Mouse (Mus musculus) spleen, postnatal 4 days (tissue): ENCODE measurements around the gene Aagab.

ENCODE experiments used
- DNase-seq, 2 experiments: peaks; one replicate each; pipeline ENCODE4 v3.0.0; 2022; ENCODE audit warnings: low spot score in 2 of 2

Gene Aagab

DNA sequence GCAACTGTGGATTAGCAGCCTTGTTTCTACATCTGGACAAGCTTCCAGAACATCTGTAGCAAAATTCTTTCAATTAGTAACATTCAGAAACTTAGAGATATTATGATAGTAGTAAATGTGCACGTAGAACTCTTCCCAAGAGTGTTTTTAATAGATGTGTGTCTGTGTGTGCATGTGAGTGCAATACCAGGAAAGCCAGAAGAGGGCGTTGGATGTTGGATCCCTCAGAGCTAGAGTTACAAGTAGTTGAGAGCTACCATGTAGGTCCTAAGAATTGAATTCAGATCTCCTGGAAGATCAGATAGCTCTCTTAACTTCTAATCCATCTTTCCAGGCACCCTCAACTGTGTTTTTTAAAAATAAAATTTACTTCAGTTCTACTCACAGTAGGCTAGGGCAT is 4.1 kb downstream of the Aagab start:
- no peak for DNase-seq

DNA sequence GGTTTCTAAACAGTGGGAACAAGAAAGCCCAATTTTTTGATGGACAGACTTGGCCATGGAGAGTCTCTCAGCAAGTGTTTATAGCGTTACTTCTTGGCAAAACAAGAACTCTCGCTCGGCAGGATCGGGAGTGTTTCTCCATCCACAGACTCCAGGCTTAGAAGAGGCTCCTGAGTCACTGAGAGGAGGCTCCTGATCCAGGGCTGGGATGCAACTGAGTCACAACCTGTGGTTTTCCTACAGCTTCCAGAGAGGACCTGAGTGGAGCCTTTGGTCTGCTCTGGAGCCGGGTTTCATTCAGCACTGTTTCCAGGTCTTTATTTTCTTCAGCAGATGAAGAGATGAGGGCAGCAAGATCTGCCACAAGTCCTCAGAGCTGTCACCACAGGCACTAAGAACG is 5.5 kb downstream of the Aagab start:
- DNase-seq, result no peak

DNA sequence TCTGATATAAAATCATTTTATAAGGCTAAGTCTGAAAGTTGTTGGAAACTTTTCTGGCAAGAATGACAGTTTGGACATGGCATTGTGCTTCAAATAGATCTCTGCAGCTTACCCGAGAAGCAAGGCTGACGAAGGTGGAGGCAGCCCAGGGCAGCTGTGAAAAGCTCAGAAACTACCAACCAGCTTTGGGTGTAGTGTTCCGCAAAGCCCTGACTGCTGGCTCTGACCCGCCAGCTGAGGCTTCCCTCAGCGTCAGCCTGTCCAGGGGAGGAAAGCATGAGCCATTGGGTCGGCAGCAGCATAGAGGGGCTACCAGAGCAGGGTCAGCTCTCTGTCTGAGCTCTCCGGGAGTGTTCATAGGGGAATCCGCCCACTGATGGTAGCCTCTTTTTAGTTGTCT is 6.8 kb downstream of the Aagab start:
- no peak for DNase-seq

DNA sequence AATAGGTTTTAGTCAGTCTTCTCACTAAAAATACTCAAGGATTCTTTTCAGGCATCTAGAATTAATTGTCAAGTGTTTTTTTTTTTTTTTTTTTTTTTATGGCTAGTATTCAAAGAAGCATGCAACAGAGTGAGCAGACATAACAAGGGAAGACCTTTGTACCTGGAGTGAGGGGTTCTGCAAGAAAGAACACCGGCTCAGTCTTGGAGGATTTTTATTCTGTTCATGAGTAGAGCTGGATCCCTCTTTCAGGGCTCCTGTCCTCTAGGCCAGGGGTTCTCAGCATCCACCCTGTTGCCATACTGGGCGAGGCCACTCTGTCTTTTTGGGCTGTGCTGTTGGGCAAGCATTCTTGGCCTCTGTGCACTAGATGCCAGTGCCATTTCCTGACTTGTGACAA is 7.3 kb downstream of the Aagab start:
- no peak for DNase-seq

DNA sequence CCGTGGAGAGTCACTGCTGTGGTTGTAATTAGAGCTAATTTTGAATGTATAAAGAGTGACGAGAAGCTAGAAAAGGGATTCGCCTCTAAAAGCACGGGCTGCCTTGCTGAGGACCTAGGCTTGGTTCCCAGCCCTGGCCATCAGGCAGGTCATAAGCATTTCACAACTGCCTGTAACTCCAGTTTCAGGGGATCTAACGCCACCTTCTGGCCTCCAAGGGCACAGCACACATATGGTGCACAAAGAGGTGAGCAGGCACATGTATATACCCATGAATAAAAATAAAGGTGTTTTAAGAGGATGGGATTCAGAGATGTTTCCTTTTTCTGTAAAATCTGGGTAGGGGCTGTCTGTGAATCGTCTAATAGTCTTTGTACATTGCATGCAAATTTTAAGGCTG is 7.8 kb downstream of the Aagab start:
- DNase-seq, result no peak

DNA sequence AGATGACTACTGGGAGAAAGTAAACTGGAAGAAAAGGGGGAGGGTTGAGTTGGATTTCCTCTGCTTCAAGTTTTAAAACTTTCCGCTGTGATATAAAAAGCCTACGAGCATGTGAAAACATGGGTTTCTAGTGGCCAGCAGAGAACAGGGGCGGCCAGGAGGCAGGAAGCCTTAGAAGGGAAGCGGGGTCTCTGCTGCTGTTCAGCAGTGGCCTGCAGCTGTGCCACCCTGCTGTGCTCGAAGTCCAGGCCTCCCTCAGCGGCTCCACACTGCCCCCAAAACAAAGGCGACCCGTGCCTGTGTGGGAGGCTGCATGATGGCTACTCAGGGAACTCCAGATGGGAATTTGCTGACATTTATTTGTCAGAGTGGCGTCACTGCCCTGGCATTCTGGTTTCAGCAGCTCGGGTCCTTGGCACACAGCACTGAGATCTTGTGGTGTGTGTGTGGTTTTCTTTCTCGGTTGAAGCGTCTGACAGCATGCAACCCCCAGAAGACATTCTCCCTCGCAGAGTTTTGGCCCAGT is 8.4 kb downstream of the Aagab start:
- DNase-seq, result no peak

DNA sequence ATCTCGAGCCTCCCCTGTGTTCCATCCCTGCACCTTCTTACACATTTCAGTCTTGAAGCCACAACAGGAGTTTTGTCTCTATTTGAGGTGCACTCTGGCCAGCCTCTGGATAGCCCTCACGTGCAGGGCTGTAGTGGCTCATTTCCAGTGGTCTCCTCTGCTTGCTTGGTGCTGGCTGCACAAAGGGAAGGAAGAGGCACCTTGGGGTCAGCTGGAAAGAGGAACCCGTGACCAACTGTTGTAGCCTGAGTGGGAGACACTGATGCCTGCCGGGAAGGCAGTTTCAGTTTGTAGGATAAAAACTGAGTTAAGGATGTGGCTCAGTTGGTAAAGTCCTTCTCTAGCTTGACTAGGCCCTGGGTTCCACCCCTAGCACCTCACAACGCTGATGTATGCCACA is 9.5 kb downstream of the Aagab start:
- DNase-seq, result no peak

DNA sequence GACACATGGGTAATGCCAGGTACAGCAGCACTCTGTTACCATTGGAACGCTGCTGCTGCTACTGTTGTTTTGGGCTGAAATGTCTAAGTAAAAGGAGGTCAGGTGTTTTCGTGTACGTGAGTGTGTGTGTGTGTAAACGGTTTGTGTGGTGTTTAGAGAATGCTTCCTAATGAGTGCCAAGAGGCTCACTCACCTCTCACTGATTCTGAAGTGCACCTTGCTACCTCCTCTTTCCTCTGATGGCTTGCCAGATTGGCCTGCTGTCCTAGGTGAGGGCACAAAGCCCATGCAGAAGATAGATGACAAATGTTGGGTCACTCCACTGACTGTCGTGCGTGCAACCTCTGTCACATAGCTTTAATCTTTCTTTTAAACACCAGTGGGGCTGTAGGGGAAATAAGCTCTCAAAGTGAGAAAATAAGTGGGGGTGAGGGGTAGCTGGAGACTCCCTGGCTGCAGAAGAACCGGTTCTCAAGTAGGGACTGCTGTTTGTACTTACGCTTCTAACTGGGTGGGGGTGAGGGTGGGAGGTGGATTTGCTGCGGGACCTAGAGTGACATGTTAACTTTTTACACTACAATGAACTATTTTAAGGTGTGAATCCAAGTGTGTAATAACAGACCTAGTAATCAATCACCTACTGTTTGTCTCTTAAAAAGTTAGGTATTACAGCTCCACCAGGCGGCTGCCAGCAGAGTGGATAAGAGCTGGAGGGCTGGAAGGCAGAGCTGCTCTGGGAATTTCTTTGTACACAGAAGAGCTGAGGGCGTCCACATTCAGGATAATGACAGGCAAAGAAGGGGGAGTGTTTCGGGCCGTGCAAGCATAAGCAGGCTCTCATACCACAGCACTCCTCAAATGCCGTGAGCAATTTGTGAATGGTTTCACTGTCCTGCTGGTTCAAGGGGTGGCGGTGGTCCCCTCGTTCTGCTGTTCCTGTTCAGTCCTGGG is 10.4 kb downstream of the Aagab start:
- no peak for DNase-seq

DNA sequence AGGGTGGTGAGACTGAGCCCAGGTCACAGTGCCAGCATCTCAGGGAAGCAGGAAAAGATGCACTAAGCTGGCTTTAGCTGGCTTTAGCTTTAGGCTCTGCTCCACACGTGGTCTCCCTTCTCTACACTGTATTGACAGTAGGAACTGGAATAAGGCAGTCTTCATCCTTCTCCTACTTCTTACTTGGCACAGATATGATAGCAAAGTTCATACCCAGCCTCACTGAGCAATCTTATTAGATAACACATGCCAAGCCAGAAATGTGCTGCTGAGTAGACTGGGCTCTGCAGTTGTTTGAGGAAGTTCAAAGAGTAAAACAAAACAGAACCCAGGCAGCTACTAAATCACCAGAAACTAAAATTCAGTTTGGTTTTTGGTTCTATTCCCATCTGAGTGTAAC is 11.1 kb downstream of the Aagab start:
- no peak for DNase-seq

DNA sequence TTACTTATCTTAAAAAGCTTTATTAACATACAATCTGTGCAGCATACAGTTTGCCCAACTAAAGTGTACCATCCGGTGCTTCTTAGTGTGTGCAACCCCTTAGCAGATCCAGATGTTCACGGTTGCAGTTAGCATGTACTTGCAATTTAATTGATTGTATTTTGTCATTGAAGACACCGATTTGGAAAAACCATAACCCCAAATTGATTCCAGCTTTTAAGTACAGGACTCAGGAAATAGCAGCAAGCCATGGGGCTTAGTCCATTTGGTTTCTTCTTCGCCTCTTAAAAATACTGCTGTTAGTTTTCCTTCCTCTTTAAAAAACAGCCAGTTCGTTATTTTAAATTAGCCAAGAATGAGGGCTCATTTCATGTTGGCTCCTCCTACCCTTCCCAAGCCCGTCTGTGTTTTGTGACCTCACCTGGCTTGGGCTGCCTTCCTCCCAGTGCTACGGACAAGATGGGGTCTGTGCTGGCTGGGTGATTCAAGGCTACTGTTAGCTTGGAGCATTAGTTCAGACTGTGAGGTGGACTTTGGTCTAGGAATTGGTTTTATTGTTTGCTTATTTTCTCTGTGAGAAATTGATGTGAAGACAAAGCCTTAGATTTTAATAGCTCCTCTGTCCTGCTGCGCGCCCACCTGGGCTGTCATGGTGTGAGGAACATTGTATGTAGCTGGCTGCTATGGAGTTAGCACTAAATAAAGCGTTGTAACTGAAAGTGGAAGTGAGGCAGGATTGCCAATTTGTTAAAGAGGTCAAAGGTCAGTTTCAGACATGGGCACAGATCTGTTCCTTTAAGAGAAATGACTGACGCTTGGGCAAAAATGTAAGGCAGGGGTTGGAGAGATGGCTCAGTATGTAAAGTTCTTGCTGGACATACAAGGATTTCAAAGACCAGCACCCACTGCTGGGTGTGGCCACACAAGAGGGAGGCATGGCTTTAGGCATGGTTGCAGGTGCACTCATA is 11.8 kb downstream of the Aagab start:
- no peak for DNase-seq

DNA sequence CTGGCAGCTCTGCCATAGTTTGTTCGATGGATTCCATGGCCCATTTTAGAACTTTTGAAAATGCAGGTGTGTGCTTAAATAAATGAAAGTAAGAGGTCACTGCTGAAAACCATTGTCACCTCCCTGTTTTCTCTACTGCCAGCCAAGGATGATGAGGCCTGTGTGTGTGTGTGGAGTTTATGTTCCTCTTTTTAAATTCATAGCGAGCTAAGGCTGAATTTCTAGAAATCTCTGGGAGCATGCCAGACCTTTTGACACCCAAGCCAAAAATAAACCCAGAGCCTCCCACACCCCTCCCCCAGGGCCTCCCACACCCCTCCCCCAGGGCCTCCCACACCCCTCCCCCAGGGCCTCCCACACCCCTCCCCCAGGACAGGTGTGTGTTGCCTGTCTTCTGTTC is 15.5 kb downstream of the Aagab start:
- DNase-seq, result no peak

DNA sequence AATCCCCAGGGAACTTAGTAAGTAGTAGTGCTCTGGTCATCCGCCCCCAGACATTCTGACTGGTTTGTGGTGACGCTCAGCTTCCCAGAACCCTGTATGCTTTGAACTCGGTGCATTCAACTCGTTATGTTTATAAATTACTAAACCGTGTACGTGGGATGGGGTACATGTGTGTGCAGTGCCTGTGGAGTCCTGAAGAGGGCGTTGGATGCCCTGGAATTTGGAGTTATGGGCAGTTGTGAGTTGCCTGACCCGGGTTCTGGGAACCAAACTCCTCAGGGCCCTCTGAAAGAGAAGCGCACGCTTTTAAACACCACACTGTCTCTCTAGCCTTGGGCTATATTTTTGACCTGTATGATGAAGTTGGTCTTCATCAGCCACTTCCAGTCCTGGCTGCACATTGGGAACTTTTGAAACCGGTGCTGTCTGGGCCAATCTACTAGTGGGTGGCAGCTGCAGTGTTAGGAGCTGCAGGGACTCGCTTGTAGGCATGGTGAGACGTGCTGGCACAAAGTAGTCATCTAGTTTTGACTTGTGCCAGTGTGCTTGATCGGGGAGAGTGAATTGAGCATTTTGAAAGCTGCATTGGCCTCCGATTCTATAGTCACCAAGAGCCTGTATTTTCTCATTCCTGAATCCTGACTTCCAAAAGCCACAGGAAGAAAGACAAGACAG is 21.6 kb downstream of the Aagab start:
- DNase-seq, result no peak

DNA sequence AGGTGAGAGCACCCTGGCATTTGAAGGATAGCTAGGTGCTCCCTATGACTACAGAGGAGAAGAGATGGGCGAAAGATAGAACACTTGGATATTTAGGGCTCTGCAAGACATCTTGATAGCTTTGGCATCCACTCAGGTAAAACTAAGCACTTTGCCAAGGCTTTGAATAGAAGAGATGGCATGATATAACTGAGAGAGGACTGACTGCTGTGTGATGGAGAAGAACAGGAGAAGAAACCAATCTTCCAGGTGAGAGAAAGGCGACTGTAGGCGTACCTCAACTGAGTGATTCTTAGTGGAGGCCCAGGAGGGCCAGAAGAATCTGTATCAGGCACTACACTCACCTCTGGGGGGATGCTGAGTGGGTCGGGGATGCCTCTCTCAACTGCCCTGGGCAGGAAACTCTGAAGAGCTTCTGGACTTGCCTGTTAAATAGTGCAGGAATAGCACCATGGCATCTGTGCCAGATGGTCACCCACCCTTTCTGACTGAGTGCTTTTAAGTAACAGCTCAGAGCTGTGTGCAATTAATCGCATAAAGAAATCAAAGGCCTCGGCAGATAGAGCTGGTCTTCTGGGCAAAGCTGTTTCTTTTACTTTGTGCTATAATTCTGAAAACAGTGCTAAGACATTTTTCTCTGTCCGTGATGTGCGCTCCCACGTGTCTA is 22.8 kb downstream of the Aagab start:
- DNase-seq, result no peak

DNA sequence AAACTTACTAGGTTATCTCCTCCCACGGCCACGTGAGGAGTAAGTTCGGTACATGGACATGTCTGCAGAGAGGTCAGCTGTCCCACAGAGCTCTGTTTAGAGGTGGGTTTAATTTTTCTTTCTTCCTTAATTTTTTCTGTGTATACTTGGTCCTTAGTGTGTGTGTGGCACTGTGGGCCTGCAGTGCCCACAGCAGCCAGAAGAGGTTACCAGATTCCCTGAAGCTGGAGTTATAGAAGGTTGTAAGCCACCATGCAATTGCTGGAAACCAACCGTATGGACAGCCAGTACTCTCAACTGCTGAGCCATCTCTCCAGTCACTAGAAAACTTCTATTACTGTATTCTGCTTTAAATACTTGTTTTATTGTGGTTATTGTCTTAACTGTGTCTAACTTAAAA is 29.6 kb downstream of the Aagab start:
- no peak for DNase-seq

DNA sequence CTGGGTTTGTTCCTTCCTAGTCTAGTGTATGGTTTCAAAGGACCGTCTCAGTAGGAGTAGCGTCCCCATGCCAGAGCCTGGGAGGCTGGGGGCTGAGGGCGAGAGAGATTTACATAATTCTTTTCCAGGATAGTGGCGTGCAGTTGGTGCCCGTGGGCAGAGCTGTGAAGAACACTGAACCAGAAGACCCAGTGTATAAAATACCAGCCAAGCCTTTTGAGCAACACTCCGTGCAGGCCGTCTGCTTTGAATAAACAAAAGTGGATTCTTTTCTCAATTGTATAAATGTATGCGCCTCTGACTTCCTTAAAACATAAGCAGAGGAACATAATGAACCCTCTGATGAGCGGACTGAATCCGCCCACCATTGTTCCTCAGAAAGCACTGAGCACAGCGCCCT is 30.5 kb downstream of the Aagab start:
- DNase-seq, result no peak

DNA sequence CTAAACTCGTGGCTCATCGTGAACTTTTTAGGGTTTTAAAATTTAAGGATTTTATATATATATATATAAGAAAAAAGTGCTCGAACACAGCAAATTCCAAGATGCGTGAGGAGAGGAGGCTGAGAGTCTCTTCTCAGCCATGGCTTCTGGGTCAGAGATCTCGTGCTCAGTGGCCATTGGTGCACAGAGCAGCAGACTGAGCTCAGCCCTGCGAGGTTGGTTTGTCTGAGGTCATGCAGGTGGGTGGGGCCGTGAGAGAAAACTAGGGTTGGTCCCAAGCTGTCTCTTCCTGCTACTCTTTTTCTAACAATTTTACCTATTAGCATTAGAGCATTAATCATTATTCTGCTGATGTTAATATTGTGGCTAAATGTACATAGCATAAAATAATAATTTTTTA is 30.9 kb downstream of the Aagab start:
- no peak for DNase-seq

DNA sequence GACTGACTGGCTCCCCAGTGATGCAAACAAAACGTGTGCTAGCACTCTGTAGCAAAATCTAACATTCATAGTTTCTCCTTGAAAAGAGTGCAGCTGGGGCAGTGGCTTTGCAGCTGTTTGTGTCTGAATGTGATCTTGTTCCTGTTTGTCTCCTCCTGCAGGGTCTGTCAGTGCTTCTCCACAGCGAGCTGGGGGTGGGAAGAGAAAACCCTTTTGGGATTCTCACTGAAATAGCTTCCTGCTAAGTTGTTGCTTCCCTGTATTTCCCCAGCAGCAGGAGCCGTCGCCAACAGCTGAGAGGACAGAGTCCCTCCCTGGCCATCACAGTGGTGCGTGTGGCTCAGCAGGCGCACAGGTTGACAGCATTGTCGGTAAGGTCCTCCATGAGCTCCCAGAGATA is 33.7 kb downstream of the Aagab start:
- DNase-seq, result no peak

DNA sequence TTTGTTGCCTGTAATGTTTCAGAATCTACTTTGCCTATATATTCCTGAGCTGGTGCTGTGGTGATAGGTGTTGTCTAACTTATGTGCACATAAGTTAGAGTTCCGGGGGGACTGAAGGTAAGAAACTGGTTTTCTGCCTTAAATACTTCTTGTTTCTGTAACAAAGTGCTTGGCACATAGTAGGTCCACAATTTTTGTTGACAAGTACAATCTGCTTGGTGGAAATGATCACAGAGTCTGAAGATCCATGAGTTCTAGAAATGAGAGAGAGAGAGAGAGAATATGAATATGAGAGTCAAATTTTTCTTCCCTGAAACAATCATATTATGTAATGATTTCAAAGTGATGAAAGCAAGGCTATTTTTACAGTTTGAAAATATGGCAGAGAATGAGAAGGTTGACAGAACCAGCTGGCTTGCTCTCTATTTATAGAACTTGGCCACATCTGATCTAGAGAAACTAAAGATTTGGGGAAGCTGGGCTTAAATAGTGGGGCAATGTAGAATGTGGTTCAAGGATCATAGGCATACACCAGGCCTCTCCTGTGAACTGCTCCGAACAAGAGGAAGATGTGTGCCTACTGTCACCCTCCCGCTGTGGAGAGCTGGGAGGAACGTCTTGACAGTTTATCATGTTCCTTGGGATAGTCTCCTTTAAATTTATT is 39.7 kb downstream of the Aagab start:
- DNase-seq, result no peak

DNA sequence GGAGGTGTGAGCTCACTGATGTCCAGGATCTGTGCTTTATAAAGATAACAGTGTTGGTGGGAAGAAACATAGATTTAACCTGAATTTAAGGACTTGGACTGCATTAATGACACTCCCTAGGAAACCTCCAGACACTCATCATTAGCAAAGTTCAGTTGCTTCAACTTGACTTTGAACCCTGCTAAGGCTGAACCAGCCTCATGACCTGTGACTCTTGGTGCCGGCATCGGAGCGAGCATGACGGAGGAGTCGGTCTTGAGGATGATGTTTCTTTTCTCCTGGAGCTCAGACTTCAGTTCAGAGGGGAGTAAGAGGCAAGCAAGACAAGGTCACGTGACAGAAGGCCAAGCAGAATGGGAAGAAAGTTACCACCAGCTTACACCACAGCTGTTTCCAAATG is 41.6 kb downstream of the Aagab start:
- no peak for DNase-seq

DNA sequence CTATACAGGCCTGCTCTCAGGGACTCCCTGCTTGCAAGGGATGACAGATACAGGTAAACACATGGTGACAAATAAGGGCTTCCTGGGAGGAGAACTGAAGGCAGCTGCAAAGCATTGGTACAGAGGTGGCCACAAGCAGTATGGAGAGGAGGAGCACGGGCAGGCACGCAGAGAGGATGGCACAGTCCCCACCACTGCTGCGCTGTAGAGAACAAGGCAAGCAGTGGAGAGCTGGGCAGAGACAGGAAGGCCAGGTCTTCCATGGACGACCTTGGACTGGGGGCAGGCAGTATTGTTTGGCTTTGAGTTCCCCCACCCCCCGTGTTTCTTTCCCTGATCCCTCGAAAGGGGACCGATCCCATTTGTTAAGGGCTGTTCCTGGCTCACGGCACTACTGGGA is 42.6 kb downstream of the Aagab start:
- DNase-seq, result peak in 1 of 2 experiments; percentile 54
